Mouse (Mus musculus) macrophage (primary cell): Measurements from ENCODE around the gene Rab9. TPM values are rescaled to one million over a fixed set of nuclear protein-coding genes. Genes with fewer than 3 reads are reported as not detected.

Experiments
- polyA plus RNA-seq: library from polyadenylated mRNA; stranded (reverse); fragments of 250-400 nt; gene quantifications from 3 replicates; pipeline ENCODE4 v1.2.4, GENCODE M21; 2018; ENCODE audit warnings: inconsistent platforms

Gene Rab9
- polyA plus RNA-seq, 1 experiment from 2014 or later: 106 TPM

Other genes with a start within 250 kb of the Rab9 start
- 0.03 TPM in 1 of 3 replicates, not detected in the others for gene Gpm6b, start 241.0 kb downstream of the Rab9 start, polyA plus RNA-seq
- 12.6 to 21.8 TPM (median 18.8 TPM) in 3 replicates for gene Trappc2, start 39.3 kb downstream of the Rab9 start, polyA plus RNA-seq
- 3.0 to 6.0 TPM (median 5.0 TPM) in 3 replicates for gene Ofd1, start 39.2 kb downstream of the Rab9 start, polyA plus RNA-seq
- 1.0 to 1.8 TPM (median 1.4 TPM) in 3 replicates for gene Tceanc, start 38.7 kb upstream of the Rab9 start, polyA plus RNA-seq
- gene Egfl6, start 105.9 kb upstream of the Rab9 start, polyA plus RNA-seq: not detected in 3 replicates